Mouse (Mus musculus): Measurements from ENCODE around the gene Otulin.

The Otulin gene

DNA sequence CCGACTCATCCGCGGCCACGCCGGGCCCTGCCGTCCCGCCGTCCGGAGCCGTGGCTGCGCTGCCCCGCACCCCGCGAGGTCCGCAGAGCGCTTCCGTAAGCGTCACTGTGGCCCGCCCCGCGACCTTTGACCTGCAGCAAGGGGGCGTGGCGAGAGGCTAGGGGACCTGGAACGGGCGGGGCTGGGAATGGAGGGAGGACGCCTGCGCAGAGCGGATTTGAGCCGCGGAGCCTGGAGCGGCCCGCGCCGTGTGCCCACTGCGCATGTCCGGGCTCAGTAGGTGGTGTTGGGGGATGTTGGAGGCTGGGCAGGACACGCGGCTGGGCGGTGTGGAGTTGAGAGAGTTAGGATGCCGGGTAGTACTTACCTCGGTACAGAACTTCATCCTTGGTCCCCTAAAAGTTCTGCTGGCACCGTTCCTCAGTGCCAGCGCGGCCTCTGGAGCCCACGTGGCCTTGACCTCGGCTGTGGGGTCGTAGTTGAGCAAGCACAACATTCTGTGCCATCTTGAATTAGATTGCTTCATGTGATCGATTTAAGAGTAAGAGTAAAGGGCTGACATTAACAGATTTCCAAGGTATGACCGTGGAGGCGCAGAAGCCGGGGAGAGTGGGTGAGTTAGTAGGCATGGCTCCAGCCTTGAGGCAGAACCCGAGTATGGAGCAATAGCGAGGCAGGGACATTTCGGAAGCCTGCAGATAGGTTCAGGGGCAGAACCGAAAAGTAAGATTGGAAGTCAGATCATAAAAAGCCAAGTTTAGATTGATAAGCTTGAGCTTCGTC lies at the start of gene Otulin:
Gene Otulin (minus strand): TSS at position 93 of the 783 bp plus-strand sequence.
- peak; percentile 97 to 99 for DNase-seq (ENCODE audit: low spot score in 2 of 2)

DNA sequence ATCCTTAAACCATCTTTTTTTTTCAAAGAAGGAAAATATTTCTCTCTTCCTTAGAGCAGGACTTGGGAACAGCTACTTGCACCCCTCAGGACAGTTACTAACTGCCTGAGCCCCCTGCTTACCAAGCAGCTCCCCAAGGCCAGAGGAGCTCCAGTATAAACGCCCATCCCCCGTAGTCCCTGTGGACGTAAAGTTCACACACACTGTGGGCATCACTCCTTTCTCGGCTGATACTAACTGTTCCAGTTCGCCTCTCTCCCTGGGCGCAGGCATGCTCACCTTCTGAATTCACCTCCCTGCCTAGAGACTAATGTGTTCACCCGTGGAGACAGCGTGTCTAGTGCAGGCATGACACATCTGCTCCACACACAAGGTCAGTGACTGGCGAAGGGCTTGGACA lies 48.0 kb upstream of the Otulin start:
- DNase-seq (ENCODE audit: low spot score in 2 of 2), result no peak

DNA sequence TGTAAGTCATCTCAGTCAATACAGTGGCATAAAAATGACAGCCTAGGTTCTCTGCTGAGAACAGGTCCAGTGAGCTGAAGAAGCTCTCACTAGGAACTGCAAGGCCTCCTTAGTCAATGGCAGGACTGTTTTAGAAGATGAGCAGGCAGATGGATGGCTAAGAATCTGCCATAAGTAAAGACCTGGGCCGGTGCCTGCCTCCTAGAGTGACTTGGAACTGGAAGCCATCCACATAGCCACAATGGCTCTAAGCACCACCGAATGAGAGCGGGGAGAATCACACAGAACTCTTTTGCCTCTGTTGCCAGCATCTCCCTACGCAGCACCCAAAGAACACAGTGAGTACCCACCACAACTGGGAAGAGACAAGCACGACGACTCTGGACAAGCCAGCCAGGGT lies 47.3 kb upstream of the Otulin start:
- DNase-seq (ENCODE audit: low spot score in 2 of 2), result no peak

DNA sequence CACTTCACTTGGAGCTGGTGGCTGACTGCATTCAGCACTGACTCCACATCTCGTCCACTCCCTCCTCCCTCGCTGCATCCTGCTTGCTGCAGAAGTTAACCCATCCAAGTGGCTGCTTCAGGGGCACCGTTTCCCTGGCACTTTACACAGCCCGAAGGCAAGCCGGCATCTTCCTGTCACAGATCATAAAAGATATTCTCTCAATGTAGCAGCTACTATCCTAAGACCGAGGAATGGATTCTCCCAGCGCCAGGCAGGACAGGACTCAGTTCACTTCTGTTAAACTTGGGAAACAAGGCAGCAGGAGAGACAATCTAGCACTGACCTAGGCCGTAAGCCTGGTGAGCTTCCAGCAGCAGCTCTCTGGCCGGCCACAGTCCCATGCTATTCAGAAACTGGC lies 45.7 kb upstream of the Otulin start:
- no peak for DNase-seq (ENCODE audit: low spot score in 2 of 2)

DNA sequence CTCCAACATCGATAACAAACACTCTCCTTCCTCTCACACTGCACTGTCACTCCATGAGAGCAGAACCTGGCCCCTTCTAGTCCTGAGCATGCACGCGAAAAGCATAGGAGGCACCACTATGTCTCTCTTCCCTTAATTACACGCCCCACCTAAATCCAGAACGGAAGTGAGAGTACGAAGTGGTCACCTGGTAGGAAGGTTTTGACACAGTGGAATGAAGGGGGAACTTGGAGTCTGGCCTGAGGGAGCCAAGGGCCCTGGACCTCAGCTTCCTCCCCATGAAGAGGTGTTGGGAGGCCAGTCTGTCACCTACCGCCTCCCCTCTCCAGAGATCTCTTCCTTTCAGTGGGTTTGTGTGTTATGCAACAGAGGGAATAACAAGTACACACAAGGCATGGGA lies 44.6 kb upstream of the Otulin start:
- no peak for DNase-seq (ENCODE audit: low spot score in 2 of 2)

DNA sequence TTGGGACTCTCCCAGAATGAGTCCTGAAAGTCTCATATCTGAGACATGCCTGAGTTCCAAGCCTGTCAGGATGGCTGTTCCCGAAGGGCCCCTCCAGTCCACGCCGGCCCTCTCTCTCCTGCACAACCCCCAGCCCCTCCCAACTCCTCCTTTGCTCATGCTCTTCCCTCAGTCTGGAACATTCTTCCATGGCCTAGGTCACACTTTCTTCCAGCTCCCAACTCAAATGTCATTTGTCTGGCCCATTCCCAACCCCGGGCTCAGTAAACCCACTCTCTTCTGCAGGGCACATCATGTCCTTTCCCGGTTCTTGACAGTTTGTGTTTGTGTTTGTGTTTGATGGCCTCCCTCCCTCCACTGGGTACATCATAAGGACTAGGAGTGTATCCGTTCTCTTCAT lies 43.5 kb upstream of the Otulin start:
- no peak for DNase-seq (ENCODE audit: low spot score in 2 of 2)

DNA sequence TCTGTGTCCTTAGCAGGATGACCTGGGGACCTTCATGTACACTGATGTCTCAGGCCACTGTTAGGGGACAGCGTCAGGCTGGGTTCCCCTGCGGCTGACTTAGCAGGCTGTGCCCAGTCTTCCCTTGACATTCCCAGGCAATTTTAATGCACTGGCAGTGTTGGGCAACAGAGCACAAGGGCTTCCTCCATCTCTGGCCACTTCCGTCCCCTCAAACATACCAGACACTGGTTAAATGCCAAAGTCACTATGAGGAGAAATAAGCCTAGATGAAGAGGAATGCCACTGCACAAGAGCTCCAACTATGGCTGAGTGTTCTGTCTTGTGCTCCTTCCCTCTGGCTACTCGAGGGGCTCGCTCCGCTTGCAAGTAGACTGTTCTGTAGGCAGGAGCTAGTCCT lies 42.7 kb upstream of the Otulin start:
- no peak for DNase-seq (ENCODE audit: low spot score in 2 of 2)

DNA sequence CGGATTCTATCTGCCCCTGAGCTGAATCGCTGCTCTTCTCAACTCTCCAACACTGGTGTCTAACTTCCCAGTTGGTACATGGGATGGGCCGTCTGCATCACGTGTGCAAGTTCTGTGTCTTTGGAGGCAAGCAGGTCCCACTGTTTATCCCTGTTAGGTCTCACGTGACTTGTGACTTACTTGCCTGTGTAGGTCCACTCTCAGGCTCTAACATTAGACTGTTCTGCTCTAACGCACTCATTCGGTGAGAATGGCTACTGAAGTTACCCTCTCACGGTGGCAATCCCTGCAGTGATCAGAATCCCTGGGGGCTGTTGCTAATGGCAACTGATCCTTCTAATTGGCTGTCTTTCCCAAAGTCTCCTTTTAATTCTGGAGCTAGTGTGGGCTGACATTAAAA lies 41.8 kb upstream of the Otulin start:
- no peak for DNase-seq (ENCODE audit: low spot score in 2 of 2)

DNA sequence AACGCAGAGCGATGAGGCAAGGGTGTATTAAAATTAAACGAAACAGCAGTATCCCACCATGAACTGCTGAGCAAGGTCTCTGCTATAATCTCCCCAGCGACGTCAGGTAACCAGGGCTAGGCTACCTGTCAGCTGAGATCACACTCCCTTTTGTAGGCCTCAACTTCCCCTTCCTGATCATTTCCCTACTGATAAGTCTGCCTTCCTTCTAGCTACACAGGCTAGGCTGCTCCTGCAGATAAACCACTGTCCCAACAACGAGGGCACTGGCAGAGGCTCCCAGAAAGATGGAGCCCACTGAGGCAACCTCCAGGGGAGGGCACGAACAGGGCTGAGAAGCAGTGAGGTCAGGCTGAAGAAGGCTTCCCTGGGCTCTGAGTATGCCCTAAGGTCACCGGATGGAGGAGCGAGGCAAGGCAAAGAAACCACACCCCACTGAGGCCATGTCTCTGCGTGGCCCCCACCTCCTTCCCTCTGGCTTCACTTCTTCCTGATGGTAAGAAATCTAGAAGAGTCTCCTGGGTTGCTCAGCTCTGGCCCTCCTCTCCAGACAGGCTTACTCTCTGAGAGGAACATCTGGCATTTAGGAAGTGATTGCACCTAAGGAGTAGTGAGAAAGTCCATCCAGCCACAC lies 41.2 kb upstream of the Otulin start:
- no peak for DNase-seq (ENCODE audit: low spot score in 2 of 2)

DNA sequence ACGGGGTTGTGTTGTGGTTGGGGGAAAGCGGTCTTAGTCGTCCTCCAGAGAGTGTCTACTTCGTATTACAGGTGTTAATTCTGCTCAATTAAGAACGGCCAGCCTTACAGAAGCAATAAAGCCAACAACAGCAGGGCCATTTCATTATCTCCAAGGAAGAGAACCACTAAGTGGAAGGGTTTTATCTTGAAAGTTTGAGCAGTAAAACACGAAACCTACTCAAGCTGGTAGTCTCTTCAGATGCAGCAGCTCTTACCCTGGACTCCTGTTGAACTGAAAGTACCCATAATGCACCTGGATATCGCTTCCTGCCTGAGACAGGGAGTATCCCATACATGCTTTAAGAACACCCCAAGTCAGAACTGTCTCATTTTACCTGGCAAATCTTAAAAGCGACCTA lies 40.2 kb upstream of the Otulin start:
- no peak for DNase-seq (ENCODE audit: low spot score in 2 of 2)

DNA sequence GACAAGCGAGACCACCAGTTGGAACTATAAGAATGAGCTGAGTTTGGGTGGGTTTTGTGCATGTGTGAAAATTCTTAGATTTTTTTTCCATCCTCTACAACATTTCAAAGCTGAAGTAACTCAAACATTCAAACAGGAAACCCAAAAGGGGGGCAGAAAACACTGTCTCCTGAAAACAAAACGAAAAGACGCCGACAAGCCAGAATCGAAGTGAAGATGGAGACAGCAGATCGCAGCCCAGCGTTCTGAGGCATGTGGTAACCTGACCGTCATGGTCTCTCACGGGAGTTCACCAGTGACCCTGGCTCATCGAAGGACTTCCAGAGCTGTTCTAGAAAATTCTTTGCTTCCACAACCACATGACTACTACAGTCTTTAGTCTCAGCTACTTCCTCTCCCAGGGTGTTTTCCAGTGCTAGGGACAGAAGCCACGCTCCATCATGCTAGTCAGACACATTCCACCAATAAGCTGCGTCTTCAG lies 39.5 kb upstream of the Otulin start:
- DNase-seq (ENCODE audit: low spot score in 2 of 2), result no peak

DNA sequence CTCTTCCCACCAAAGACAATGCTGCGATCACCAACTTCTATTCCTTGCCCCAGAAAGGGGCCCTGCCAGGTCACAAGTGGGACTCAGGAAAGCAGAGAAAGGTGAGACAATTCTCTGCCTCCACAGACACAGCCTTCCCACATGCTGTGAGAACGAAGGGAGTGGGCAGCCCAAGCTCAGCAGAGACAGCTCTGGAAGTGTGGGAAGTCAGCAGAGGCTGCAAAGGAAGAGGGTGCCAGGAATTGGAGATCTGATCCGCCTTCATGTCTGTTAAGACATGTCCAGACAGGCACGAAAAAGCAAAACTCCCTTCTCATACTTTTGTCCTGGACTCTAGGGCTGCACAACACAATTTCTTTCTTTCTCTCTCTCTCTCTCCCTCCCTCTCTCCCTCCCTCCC lies 38.8 kb upstream of the Otulin start:
- no peak for DNase-seq (ENCODE audit: low spot score in 2 of 2)

DNA sequence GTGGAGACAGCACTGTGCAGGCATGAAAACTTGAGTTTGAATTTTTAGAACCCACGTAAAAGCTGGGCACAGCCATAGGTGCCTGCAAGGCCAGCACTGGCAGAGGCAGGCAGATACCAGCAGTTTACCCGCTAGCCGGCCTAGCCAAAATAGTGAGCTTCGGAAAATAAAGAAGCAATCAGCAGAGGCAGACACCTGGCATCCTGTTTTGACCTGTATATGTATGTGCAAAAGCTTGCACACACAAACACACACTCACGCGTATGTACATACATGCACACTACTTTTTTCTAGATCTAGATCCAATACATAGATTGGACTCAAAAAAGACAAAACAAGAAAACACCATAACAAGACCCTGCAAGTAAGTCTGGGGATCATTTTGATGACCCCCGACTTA lies 38.1 kb upstream of the Otulin start:
- DNase-seq (ENCODE audit: low spot score in 2 of 2), result no peak

DNA sequence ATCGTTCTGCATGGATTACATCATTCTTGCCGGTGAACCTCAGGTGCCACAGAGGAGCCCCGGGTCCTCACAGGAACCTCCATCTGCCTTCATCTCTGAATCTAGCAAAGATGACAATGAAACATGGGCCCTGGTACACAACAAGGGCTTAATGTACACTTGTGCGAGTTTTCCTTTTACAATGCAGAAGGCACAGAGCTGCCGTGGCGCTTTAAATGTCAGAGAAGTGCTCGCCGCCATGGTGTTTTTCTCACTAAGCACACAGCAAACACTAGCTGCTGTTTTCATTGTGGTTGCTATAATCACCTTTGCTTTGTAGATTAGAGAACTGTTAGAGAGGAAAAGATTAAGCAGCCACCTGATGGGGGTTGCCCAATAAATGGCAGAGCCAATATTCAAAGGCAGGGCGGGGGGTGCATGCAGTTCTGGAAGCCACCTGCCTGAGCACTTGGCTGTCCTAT lies 37.5 kb upstream of the Otulin start:
- no peak for DNase-seq (ENCODE audit: low spot score in 2 of 2)

DNA sequence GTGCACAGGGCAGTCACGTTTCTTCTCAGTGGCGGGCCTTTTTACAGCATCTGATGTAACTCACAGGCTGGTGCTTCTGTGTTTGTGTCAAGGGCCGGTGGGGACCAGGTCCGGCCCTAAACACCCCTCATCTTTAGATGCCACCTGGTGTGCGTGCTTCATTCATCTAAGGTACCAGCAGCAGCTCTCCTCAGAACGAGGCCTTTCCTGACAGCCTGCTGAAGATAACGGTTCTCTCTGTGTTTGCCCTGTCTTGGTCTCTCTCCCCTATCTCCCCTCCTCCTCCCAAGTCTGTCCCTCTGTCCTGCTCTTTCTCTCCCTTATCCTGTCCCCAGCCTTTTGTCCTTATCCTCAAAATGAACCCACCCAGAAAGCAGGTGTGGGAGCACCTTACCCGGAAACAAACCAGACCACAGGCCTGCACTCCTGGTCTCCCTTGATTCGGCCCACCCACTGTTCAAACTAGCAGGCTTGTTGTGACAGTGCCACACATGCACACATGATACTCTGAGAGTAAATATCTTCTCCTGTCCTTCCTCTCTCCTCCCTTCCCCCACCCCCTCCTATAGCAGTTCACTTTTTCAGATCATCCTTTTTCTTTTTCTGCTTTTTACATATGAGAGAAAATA lies 36.5 kb upstream of the Otulin start:
- no peak for DNase-seq (ENCODE audit: low spot score in 2 of 2)

DNA sequence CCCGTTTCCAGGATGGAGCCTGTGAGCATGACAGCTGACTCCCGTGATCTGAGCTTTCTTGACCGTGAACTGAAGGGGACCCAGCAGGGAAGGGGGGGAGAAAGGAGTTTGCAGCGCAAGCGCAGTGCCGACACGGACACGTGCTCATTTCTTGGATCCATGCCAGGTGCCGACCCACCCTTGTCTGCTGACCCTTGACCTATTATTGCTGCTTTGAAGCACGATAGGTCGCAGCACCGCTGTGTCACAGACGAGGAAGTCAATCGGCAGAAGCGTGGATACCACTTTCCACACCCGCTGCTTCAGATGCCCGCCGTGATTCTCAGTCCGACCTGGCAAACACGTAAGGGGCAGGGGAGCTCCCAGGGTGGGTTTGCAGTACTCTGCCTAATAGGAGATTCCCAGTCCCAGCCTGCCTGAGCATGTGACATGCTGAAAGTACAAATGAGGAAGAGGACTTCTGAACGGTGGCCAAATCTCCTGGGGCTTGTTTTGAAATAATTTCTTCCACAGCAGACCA lies 35.0 kb upstream of the Otulin start:
- no peak for DNase-seq (ENCODE audit: low spot score in 2 of 2)

DNA sequence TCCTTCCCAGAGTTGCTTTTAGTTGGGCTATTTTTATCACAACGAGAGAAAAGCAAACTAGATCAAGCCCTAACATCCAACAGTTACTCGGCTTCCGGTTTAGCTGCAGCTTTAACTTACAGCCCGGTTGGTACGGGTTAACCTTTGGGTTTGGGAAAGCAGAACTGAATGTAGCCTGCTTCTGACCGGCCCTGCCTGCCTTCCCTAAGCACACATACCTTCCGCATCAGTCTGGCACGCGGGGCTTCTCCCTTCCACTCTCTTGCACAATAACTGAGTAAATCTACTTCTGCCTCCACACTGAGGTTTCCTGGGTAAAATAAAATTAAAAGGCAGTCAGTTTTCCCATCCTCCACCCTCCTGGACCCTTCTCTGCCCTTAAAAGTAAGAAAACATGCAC lies 33.6 kb upstream of the Otulin start:
- DNase-seq (ENCODE audit: low spot score in 2 of 2), result no peak

DNA sequence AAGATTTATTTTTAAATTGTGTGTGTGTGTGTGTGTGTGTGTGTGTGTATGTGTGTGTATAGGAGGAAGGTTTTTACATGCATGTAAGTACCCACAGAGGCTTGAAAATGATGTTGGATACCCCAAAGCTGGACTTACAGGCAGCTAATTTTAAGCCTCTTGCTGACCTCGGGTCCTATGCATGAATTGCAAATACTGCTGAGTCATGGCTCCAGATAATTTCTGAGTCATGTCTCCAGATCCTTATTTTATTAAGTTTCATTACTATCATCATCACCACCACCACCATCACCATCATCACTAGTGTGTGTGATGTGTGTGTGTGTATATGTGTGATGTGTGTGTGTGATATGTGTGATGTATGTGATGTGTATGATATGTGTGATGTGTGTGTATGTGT lies 32.2 kb upstream of the Otulin start:
- DNase-seq (ENCODE audit: low spot score in 2 of 2), result no peak

DNA sequence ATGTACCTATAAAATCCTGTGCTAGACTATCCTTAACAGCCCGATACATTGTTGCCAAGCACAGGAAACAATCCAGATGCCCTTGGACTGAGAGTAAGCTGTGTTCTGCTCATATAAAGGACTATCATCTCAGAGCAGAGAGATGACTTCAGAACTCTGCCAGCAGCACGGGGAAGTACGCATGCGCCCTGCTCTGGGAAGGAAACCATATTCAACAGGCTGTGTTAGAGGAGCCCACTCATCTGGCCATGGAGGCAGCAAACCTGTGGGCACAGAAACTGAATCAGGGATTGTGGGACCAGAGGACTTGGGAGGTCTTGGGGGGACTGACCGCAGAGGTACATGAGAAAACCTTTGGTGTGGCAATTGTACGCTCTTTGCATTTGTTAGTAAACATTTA lies 31.2 kb upstream of the Otulin start:
- no peak for DNase-seq (ENCODE audit: low spot score in 2 of 2)

DNA sequence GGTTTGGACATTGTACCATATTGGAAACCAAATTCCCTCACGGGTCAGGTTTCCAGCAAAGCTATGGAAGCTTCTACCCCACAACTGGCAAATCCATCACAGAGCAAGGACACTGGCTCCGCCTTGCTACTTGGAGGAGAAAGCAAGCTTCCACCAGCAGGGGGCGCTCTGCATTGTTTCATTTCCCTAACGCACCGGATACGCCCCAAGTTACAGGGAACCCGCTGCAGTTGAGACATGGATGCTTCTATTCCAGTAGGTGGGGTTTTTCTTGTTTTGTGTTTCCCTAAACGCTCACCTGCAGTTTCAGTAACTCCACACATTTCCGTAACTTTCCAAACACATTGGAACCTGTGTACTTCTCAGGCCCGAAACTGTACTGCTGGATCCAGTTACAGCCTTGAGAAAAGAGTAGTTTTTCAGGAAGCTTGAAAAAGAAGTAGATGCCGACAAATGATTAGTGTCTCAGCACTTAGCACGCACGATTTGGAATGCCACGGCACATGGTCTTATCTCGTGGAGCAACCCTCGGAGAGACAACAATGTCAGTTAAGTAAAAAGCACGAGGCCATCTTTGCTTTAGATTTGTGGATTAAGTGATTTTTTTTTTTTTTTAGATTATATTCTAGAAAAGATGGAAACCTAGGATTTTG lies 29.2 kb upstream of the Otulin start:
- DNase-seq (ENCODE audit: low spot score in 2 of 2), result peak; percentile 66 to 91

DNA sequence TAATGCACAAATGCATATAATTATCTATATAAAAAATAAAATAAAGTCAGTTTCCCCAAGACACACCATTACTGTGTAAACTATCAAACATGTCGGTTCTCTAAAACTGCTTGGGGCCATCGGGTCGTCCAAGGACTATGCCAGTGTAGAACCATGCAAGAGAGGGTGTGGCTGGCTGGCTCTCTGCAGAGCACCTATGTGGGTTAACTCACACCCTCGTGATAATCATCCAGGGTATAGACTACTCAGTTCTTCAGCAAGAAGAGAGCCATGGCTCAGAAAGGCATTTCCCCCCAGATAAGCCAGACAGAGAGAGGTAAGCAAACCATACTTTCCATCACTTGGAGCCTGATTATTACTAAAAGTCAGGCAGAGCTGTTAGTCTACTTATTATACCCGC lies 28.6 kb upstream of the Otulin start:
- DNase-seq (ENCODE audit: low spot score in 2 of 2), result no peak

DNA sequence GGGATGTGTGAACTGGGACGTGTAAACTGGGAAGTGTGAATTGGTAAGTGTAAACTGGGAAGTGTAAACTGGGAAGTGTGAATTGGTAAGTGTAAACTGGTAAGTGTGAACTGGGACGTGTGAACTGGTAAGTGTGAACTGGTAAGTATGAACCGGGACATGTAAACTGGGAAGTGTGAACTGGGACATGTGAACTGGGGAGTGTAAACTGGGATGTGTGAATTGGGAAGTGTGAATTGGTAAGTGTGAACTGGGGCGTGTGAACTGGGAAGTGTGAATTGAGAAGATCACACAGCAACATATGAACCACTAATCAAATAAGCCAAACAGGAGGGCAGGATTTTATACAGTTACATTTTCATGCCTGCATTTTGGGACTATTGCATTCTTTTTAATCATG lies 27.9 kb upstream of the Otulin start:
- no peak for DNase-seq (ENCODE audit: low spot score in 2 of 2)
